Mouse (Mus musculus): ENCODE results near the gene Ppa2.

The Ppa2 gene

DNA sequence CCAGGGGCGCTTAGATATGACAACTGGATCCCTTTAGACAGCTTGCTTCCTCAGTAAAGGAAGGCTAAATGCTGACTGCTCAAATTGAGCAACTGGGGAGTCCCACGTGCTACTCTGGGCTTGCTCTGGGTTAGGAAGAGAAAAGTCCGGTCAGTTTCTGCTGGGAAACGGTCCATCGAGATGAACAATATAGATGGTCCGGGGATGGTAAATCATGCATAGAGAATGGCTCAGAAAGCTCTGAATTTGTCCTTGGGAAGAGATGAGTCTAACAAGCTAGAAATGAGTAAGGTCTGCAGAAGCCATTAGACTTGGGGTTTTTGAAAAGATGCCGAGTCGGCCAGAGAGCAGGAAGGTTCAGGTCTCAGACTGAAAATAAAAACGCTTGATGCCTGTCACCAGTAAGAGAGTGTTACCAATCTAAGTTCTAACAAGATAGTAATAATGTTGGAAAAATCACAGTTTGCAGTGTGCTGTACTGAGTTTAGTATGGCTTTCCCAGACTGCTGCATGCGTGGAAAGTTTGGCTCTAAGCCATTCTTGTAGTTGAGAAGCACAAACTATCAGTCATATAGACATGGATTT lies 80.0 kb downstream of the Ppa2 start:
- DNase-seq (ENCODE audit: low spot score), result no peak

GRCm38 (mm10) chr3:133394531-133394930 lies 84.6 kb downstream of the Ppa2 start:
- DNase-seq (ENCODE audit: low spot score), result no peak

DNA sequence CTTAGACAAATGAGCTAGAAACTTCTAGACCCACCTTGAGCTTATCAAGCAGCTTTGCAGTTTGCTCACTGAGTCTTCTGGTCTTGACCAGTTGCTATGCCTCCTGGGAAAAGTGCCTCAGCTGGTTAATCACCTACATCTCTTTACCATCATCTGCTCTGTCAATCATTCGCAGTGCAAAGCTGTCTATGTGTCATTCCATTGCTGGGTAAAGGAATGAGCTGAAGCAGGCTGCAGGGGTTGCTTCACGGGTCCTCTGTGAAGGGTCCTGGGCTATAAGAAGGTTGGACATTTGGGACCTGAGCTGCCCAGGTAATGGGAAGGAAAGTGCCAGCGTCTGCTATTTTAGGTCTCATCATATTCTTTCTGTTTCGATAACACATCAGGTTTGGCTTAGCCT lies 93.9 kb downstream of the Ppa2 start:
- no peak for DNase-seq (ENCODE audit: low spot score)

DNA sequence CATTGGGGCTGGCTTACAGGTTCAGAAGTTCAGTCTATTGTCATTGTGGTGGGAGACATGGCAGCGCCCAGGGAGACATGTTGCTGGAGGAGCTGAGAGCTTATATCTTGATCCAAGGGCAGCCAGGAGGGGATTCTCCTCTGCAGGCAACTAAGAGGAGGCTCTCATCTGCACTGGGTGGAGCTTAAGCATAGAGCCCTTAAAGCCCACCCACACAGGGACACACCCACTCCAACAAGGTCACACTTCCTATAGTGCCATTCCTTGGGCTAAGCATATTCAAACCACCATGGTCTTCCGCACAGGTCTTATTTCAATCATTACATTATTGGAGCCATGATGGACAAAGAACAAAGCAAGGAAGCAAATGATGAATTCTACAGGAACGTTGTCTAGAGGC lies 95.7 kb downstream of the Ppa2 start:
- no peak for DNase-seq (ENCODE audit: low spot score)

GRCm38 (mm10) chr3:133406248-133406647 lies 96.3 kb downstream of the Ppa2 start:
- no peak for DNase-seq (ENCODE audit: low spot score)

- DNase-seq (ENCODE audit: low spot score), result no peak
These were observed 101.3 kb downstream of the Ppa2 start for GRCm38 (mm10) chr3:133411123-133411675.

GRCm38 (mm10) chr3:133411768-133412167 lies 101.9 kb downstream of the Ppa2 start:
- DNase-seq (ENCODE audit: low spot score), result no peak

GRCm38 (mm10) chr3:133414747-133415146 lies 104.8 kb downstream of the Ppa2 start:
- DNase-seq (ENCODE audit: low spot score), result no peak

DNA sequence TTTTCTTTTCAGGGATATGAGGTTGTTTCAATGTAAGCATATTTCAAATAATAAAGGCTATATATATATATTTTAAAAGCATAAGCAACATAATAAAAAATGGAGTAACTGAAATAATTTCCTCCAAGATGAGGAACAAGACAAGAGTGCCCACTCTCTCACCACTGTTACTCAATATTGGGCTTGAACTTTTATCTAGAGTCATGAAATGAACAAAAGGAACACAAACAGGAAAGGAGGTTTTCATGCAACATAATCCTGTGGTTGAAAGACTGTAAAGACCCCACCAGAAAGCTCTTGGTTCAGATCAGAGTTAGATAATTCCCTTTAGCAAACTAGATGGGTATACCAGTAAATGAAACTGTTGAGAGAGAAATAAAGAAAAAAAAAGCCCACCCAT lies 113.2 kb downstream of the Ppa2 start:
- no peak for DNase-seq (ENCODE audit: low spot score)

Data from spleen, adult 12 weeks (tissue).